Mouse (Mus musculus): Measurements from ENCODE around the gene Cdh5.
"Not testable (repeated sequence)": the region's sequence is repeated elsewhere in the genome, so short reads cannot be mapped to it uniquely, and the experiment has no call there.

Cdh5 gene

DNA sequence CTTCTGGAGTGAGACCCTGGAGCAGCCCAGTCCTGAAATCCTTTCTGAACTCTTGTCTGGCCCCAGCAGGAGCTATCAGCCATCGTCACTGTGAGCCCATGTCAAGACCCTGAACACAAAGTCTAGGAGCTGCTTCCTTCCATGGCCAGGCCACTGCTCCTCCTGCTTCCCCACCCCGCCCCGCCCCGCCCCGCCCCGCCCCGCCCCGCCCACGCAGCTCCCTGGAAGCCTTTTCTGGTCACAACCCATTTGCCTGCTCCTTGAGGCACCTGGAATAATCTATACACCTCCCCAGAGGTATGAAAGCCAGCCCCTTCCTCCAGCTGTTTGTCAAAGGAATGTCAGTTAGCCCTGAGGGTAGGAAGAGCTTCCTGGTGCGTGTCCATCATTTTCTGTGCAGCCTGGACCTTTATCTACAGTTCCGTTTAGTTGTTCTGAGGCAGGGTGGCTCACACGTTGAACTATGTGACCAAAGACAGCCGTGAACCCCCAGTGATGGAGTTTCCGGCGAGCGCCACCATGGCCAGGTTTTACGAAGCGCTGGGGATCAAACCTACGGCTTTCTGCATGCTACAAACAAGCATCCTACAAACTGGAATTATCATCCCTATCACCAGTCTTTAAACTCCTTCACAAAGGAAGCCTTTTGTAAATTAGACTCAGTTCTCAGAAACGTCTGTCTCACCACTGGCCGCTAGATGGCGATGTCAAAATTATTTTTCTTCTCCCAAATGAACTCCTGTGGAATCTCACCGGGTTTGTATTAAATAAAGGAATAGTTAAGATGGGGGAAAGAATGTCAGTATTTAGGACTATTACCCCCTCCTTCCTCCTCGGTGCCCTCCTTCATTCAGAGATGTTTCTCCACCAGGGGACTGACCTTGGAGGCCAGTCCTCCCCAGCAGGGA is 10.2 kb upstream of the Cdh5 start:
- peak; percentile 53 for DNase-seq (ENCODE audit: low read depth, low spot score)

GRCm38 (mm10) chr8:104093336-104093735 is 8.1 kb upstream of the Cdh5 start:
- no peak for DNase-seq (ENCODE audit: low read depth, low spot score)

- DNase-seq (ENCODE audit: low read depth, low spot score): no peak
Observed at GRCm38 (mm10) chr8:104095595-104095994, 5.8 kb upstream of the Cdh5 start.

DNA sequence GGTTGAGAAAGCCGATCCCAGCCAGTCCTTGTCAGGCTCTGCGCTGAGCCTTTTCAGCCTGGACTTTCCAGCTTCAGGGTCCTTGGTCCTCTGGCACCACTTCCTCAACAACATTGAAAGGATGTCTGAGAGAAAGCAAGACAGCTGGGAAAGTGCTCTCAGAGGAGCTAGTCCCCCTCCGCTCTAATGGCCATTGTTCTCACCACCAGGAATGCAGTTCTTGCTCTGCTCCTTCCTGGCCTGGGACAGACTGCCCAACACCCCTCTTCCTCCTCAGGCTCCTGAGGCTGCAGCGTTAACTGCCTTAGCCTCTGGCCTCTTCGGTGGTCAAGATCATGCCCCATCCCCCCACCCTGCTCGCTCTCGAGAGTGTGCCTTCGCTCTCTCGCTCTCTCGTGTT is 4.8 kb upstream of the Cdh5 start:
- no peak for DNase-seq (ENCODE audit: low read depth, low spot score)

DNA sequence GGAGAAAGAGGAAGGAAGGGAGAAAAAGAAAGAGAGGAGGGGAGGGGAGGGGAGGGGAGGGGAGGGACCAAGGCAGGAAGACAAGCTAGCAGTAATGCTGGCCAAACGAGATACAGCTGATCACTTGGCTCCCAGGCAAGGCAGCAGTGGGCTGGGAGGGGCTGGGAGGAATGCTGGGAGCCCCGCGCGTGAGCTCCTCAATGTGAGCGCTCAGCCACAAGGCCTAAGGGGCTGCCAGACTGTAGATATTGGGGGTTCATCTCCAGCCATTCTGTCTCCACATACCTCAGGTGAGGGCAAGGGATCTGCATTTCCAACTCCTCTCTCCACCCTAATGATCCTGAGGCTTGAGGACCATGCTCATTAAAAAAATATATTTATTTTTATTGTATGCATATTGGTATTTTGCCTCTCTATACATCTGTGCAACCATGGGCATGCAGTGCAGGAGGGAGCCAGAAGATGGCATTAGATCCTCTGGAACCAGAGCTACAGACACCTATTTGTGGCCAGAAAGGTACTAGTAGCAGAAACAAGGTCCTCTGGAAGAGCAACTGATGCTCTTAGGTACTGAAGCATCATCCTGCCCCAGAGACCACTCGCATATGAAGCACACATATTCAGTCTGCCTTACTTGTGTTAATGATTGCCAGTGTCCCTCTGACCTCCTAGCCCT is 2.6 kb upstream of the Cdh5 start:
- DNase-seq (ENCODE audit: low read depth, low spot score): peak; percentile 61

DNA sequence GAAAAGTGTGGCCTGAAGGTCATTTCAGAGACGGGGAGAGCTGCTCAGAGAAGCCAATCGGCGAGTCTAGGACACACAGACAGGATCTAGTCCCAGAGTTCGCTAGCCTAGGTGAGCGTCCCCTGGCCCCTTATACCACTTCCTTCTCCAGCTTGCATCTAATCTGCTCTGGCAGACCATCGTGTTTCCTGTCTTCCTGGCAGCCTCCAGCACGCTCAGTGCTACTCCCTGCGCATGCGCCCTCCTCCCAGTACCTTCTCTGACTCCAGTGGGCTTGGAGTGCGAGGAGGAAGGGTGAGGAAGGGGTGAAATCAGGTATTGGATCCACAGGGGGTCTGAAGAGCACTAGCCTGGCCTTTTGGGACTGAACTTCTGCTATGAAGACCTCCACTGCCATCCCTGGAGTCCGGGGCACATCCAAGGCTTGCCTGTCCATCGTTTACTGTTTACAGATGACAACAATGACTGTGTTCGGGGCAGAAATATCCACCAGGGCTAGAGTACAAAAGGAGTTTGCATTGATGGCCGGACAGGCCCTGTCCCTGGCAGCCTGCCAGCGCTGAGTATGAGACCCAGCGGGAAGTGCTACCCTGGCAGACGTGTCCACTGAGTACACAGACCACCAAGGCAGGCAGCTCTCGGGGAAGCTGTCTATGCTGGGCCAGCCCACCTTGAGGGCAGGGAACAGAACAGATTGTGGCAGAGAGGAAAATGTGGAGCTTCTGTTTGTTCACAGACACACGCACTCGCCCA is 1.9 kb upstream of the Cdh5 start:
- peak; percentile 42 for DNase-seq (ENCODE audit: low read depth, low spot score)

DNA sequence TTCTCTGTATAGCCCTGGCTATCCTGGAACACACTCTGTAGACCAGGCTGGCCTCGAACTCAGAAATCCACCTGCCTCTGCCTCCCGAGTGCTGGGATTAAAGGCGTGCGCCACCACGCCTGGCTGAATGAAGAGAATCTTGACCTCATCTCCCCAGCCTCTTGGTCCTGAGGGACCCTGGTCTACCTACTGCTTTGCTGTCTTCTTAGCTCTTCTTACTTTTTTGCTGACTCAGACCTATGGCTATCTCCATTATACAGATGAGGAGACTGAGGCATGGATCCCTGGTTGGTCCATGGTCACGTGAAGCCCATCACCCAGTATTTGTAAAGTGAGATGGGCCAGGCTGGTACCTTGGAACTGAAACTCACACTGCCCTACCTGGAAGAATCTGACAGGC is 701 bp upstream of the Cdh5 start:
- not testable (repeated sequence) for DNase-seq (ENCODE audit: low read depth, low spot score)

- DNase-seq (ENCODE audit: low read depth, low spot score): no peak
Observed at GRCm38 (mm10) chr8:104103462-104103861, 2.0 kb downstream of the Cdh5 start.

DNA sequence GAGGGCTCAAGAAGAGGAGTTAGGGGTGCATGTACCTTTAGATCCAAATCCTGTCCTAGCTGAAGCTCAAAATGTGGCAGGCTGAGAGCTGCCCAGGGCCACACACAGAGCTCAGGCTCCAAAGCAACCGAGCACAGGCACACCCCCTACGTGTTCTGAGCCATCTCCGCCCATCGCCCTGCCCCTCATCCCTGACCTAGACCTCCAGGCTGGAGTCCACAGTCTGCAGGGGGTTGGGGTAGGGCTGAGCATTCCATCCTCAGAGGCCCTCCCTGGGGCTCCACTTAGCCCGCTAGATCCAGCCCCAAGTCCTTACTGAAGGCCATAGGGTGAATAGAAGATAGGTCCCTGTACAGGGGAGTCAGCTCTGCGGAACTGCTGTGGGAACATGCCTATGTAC is 4.3 kb downstream of the Cdh5 start:
- no peak for DNase-seq (ENCODE audit: low read depth, low spot score)

GRCm38 (mm10) chr8:104106276-104106946 is 5.0 kb downstream of the Cdh5 start:
- peak; percentile 20 for DNase-seq (ENCODE audit: low read depth, low spot score)

- no peak for DNase-seq (ENCODE audit: low read depth, low spot score)
Observed at GRCm38 (mm10) chr8:104107111-104107510, 5.7 kb downstream of the Cdh5 start.

DNA sequence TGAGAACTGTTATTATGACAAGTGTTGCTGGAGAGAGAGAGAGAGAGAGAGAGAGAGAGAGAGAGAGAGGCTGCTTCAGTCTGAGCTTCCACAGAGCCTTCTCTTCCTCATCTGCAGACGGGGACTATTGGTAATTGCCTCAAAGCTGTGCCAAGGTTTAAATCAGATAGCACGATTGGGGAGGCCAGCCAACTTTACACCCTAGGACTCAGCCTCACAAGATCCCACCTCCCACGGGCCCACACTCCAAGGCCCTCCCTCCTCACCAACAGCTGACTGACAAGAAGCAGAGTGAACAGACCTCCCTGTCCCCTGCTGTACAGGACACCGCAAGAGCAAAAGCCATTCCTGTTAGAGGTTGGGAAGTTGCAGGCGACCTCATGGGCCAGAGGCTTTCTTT is 6.6 kb downstream of the Cdh5 start:
- DNase-seq (ENCODE audit: low read depth, low spot score): peak; percentile 29

GRCm38 (mm10) chr8:104110498-104111134 is 9.2 kb downstream of the Cdh5 start:
- DNase-seq (ENCODE audit: low read depth, low spot score): peak; percentile 58

DNA sequence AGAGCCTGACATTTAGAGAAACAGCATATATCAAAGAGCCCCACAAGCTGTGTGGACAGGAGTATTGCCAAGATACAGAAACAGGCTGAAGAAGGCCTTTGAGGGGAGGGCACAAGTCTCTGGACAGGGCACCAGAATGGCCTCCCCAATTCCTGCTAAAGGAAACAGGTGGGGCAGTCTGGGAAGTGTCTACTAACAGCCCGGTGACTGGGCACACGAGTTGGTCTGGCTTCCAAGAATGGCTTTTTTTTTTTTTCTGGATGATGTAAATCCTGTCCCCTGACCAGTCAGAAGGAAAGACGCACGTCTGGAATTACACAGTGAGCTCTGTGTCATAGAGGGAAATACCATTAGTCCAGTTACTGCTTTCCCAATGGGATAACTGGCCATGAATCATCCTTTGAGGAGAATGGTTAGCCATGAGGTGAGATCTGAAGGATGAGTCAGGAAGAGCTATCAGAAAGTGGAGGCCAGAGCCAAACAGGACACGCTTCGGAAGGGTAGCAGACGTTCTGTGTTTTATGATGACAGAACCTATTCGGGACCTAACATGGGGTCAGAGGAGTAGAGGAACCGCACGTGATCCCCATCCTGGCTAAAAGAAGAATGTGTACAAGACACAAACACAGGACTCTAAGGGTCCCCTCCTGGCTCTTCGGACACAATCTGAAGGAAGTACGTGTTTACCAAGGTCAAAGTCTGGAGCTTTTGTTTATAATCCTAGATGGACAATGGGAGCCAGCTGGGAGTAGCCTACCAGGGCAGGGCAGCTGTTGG is 20.4 kb downstream of the Cdh5 start:
- no peak for DNase-seq (ENCODE audit: low read depth, low spot score)

DNA sequence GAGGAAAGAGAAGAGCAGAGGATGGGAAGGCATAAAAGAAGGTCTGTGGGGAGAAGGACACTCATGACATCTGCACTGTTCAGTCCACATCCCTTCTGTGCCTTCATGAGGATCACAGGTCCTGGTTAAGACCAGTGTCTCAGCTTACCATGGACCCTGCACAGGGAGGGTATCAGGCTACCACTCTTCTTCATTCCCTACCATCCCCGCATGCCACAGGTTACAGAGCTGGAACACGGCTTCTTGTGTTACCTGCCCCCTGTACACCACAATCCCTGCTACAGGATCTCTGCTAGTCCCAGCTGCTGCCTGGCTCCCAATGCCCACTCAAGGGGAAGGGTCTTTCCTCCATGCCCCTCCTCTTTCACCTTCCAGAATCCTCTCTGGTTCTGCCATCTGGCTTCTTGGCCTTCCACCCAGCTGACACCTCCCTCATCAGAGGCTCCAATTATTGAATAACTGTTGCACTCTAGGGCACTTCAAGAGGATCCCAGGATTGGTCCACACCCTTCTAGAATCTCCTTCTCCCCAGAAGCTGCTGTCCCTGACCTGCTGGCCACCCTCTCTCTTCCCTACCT is 21.7 kb downstream of the Cdh5 start:
- no peak for DNase-seq (ENCODE audit: low read depth, low spot score)

- DNase-seq (ENCODE audit: low read depth, low spot score): no peak
Observed at GRCm38 (mm10) chr8:104124534-104124933, 23.1 kb downstream of the Cdh5 start.

DNA sequence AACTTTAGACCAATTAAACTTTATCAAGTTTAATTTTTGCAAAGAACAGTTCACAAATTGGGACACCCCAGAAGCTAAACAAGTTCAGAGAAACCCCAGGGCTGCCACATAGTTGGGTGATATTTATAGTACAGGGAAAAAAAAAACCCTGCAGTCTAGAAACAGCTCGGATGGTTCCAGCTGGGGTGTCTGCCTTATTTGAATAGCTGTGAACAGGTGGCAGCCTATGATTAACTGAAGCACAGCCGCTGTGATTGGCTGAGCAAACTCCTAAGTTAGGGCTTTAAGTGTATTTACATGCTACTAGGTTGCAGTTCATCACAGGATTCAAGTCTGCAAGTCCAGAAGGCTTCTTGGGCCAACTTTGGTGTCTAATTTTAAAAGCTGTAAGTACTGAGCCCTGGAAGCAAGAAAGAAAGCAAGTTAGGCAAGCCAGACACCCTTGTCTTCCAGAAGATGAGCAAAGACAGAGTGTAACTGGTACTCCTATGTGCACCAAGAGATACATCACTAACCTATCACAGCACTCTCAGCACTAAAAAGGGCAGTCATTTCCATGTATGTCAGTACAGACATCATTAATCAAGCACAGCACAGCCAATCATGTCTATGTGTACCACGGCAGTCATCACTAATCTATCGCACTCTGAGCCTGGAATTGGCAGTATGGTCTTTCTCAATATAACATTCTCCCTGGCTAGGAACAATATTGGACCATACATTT is 25.9 kb downstream of the Cdh5 start:
- peak; percentile 93 for DNase-seq (ENCODE audit: low read depth, low spot score)

GRCm38 (mm10) chr8:104130916-104131315 is 29.5 kb downstream of the Cdh5 start:
- no peak for DNase-seq (ENCODE audit: low read depth, low spot score)

DNA sequence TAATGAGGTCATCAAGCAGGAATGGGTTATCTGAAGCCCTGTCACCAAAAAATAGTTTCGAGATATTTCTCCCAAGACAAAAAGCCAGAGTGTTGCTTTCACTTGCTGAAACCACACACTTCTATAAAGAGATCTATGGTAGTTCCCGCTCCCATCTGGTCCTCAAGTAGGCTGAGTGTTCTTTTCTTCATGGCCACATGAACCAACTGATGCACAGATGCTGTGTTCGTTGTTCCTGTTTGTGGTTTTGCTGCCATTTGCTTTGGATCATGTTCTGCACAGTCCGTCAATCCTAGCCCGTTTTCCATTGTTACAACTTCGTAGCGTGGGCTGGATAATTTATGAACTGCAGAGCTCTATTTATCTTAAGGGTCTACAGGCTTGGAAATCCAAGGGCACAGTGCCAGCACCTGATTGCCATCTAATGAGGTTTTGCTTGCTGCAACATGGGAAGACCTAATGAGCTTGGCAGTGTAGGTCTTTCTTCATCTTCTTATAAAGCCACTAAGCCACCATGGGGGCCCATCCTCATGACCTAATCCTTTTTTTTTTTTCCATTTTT is 30.1 kb downstream of the Cdh5 start:
- DNase-seq (ENCODE audit: low read depth, low spot score): peak; percentile 58
